Mouse (Mus musculus): ENCODE data around the gene Gm13271. TPM values are rescaled to one million over a fixed set of nuclear protein-coding genes. Genes with fewer than 3 reads are reported as not detected.
A peak's percentile ranks its signal among the peaks of the same experiment; 100 is the strongest.
"Not testable (repeated sequence)": the region's sequence is repeated elsewhere in the genome, so short reads cannot be mapped to it uniquely, and the experiment has no call there.

The Gm13271 gene
- polyA plus RNA-seq, 1 experiment from 2014 or later = not detected

GRCm38 (mm10) chr4:88762341-88762740 lies 7.7 kb downstream of the Gm13271 start:
- not testable (repeated sequence) for H3K27ac ChIP-seq (replicated peaks); ATAC-seq (ENCODE audit: extremely low read depth, insufficient number of reproducible peaks, low FRiP score, low TSS enrichment); H3K36me3 ChIP-seq; H3K4me3 ChIP-seq; H3K27me3 ChIP-seq (replicated peaks); H3K4me1 ChIP-seq; H3K9ac ChIP-seq; H3K9me3 ChIP-seq
- H3K4me2 ChIP-seq = peak overlapping the region; percentile 60
- 47% methylated on average over 9 of the region's 9 CpGs for WGBS

GRCm38 (mm10) chr4:88763384-88764018 lies 8.8 kb downstream of the Gm13271 start:
- Histone ChIP-seq H3K4me2 (peak overlapping the region; percentile 57), H3K9ac (peak overlapping the region; percentile 62), H3K27ac (replicated peaks) (peak overlapping the region; percentile 56), H3K4me3 (peak overlapping the region; percentile 42)
- not testable (repeated sequence) for ATAC-seq (ENCODE audit: extremely low read depth, insufficient number of reproducible peaks, low FRiP score, low TSS enrichment); H3K36me3 ChIP-seq; H3K9me3 ChIP-seq; H3K4me1 ChIP-seq; H3K27me3 ChIP-seq (replicated peaks)
- WGBS = 5% methylated on average over 25 of the region's 42 CpGs

- not testable (repeated sequence) for H3K4me3 ChIP-seq; H3K27ac ChIP-seq (replicated peaks); ATAC-seq (ENCODE audit: extremely low read depth, insufficient number of reproducible peaks, low FRiP score, low TSS enrichment); H3K4me1 ChIP-seq; H3K27me3 ChIP-seq (replicated peaks); H3K9ac ChIP-seq; H3K36me3 ChIP-seq; H3K4me2 ChIP-seq; H3K9me3 ChIP-seq
- no CpG with 5 or more reads among the region's 32 CpGs for WGBS
Measured at GRCm38 (mm10) chr4:88773534-88773933, 18.9 kb downstream of the Gm13271 start, which contains the start of gene Gm13290. Gene Gm13290 (plus strand): TSS chr4:88773834.

- not testable (repeated sequence) for H3K4me3 ChIP-seq; H3K9me3 ChIP-seq; H3K27ac ChIP-seq (replicated peaks); H3K27me3 ChIP-seq (replicated peaks); H3K4me2 ChIP-seq; H3K36me3 ChIP-seq; ATAC-seq (ENCODE audit: extremely low read depth, insufficient number of reproducible peaks, low FRiP score, low TSS enrichment); H3K4me1 ChIP-seq; H3K9ac ChIP-seq
- no CpG with 5 or more reads among the region's 29 CpGs for WGBS
Measured at GRCm38 (mm10) chr4:88776622-88777021, 22.0 kb downstream of the Gm13271 start, which contains the start of gene Gm13289. Gene Gm13289 (plus strand): TSS chr4:88776922.

- ATAC-seq (ENCODE audit: extremely low read depth, insufficient number of reproducible peaks, low FRiP score, low TSS enrichment); H3K27me3 ChIP-seq (replicated peaks); H3K4me1 ChIP-seq; H3K4me3 ChIP-seq; H3K4me2 ChIP-seq; H3K9ac ChIP-seq; H3K27ac ChIP-seq (replicated peaks); H3K9me3 ChIP-seq; H3K36me3 ChIP-seq: not testable (repeated sequence)
- no CpG with 5 or more reads among the region's 29 CpGs for WGBS
Measured at GRCm38 (mm10) chr4:88779550-88779949, 24.9 kb downstream of the Gm13271 start, which contains the start of gene Gm13272. Gene Gm13272 (plus strand): TSS chr4:88779850.

GRCm38 (mm10) chr4:88780320-88780719 lies 25.7 kb downstream of the Gm13271 start:
- WGBS = 40% methylated on average over 16 of the region's 18 CpGs
- H3K9me3 ChIP-seq; H3K4me3 ChIP-seq; H3K36me3 ChIP-seq; H3K27ac ChIP-seq (replicated peaks); ATAC-seq (ENCODE audit: extremely low read depth, insufficient number of reproducible peaks, low FRiP score, low TSS enrichment); H3K27me3 ChIP-seq (replicated peaks); H3K4me2 ChIP-seq; H3K9ac ChIP-seq; H3K4me1 ChIP-seq: not testable (repeated sequence)

GRCm38 (mm10) chr4:88781831-88782230 lies 27.2 kb downstream of the Gm13271 start, which contains the start of gene Ifnz:
Gene Ifnz (plus strand): TSS chr4:88782131.
- H3K27me3 ChIP-seq (replicated peaks) = not testable (repeated sequence)
- peak within 1 kb of the TSS; percentile 66 for H3K27ac ChIP-seq (replicated peaks)
- H3K4me3 ChIP-seq = peak within 1 kb of the TSS; percentile 37

GRCm38 (mm10) chr4:88782335-88782734 lies 27.7 kb downstream of the Gm13271 start:
- not testable (repeated sequence) for H3K4me1 ChIP-seq; H3K36me3 ChIP-seq; ATAC-seq (ENCODE audit: extremely low read depth, insufficient number of reproducible peaks, low FRiP score, low TSS enrichment); H3K27me3 ChIP-seq (replicated peaks); H3K9me3 ChIP-seq
- H3K27ac ChIP-seq (replicated peaks) = peak overlapping the region; percentile 66
- peak overlapping the region; percentile 37 for H3K4me3 ChIP-seq
- H3K9ac ChIP-seq = 0 out of 2 replicates have a peak overlapping the region, but pooled peaks have one; percentile 47
- WGBS = 0% methylated on average over 14 of the region's 31 CpGs
- peak overlapping the region; percentile 58 for H3K4me2 ChIP-seq

More at GRCm38 (mm10) chr4:88781831-88782230, 27.2 kb downstream of the Gm13271 start, which contains the start of gene Ifnz:
- H3K9me3 ChIP-seq; ATAC-seq (ENCODE audit: extremely low read depth, insufficient number of reproducible peaks, low FRiP score, low TSS enrichment); H3K36me3 ChIP-seq; H3K4me1 ChIP-seq: not testable (repeated sequence)
- H3K4me2 ChIP-seq = peak within 1 kb of the TSS; percentile 58
- 13% methylated on average over 4 of the region's 7 CpGs for WGBS
- H3K9ac ChIP-seq = 0 out of 2 replicates have a peak within 1 kb of the TSS, but pooled peaks have one; percentile 47

- H3K27me3 ChIP-seq (replicated peaks); H3K4me3 ChIP-seq; H3K36me3 ChIP-seq; H3K27ac ChIP-seq (replicated peaks); H3K4me2 ChIP-seq; ATAC-seq (ENCODE audit: extremely low read depth, insufficient number of reproducible peaks, low FRiP score, low TSS enrichment); H3K9ac ChIP-seq; H3K9me3 ChIP-seq; H3K4me1 ChIP-seq: not testable (repeated sequence)
- WGBS = no CpG with 5 or more reads among the region's 27 CpGs
Measured at GRCm38 (mm10) chr4:88785409-88785808, 30.7 kb downstream of the Gm13271 start, which contains the start of gene Gm13276. Gene Gm13276 (plus strand): TSS chr4:88785709.

- not testable (repeated sequence) for H3K27me3 ChIP-seq (replicated peaks); H3K4me1 ChIP-seq; H3K9ac ChIP-seq; H3K9me3 ChIP-seq; H3K27ac ChIP-seq (replicated peaks); H3K36me3 ChIP-seq; H3K4me2 ChIP-seq; ATAC-seq (ENCODE audit: extremely low read depth, insufficient number of reproducible peaks, low FRiP score, low TSS enrichment); H3K4me3 ChIP-seq
- WGBS = no CpG with 5 or more reads among the region's 28 CpGs
Measured at GRCm38 (mm10) chr4:88788402-88788801, 33.7 kb downstream of the Gm13271 start, which contains the start of gene Gm13277. Gene Gm13277 (plus strand): TSS chr4:88788632.

- WGBS = no CpG with 5 or more reads among the region's 28 CpGs
Measured at GRCm38 (mm10) chr4:88791250-88791649, 36.6 kb downstream of the Gm13271 start, which contains the start of gene Gm13278. Gene Gm13278 (plus strand): TSS chr4:88791550.

More at GRCm38 (mm10) chr4:88791250-88791649, 36.6 kb downstream of the Gm13271 start, which contains the start of gene Gm13278:
- not testable (repeated sequence) for H3K27ac ChIP-seq (replicated peaks); H3K9ac ChIP-seq; ATAC-seq (ENCODE audit: extremely low read depth, insufficient number of reproducible peaks, low FRiP score, low TSS enrichment); H3K4me3 ChIP-seq; H3K27me3 ChIP-seq (replicated peaks); H3K36me3 ChIP-seq; H3K4me1 ChIP-seq; H3K4me2 ChIP-seq; H3K9me3 ChIP-seq

All from heart, embryonic 13.5 days (tissue).